Mouse (Mus musculus) heart, postnatal 4 days (tissue): ENCODE data around the gene Igtp. TPM values are rescaled to one million over a fixed set of nuclear protein-coding genes. Genes with fewer than 3 reads are reported as not detected.
"Not testable (repeated sequence)": the region's sequence is repeated elsewhere in the genome, so short reads cannot be mapped to it uniquely, and the experiment has no call there.

Experiments
- DNase-seq: peaks from one replicate; pipeline ENCODE4 v3.0.0; 2021
- total RNA-seq, 2 experiments: library from RNA; stranded (reverse); gene quantifications; 2 replicates each; pipeline ENCODE4 v1.2.3; 2021

The Igtp gene
- total RNA-seq, 2 experiments from 2014 or later: 4.8 to 4.9 TPM

DNA sequence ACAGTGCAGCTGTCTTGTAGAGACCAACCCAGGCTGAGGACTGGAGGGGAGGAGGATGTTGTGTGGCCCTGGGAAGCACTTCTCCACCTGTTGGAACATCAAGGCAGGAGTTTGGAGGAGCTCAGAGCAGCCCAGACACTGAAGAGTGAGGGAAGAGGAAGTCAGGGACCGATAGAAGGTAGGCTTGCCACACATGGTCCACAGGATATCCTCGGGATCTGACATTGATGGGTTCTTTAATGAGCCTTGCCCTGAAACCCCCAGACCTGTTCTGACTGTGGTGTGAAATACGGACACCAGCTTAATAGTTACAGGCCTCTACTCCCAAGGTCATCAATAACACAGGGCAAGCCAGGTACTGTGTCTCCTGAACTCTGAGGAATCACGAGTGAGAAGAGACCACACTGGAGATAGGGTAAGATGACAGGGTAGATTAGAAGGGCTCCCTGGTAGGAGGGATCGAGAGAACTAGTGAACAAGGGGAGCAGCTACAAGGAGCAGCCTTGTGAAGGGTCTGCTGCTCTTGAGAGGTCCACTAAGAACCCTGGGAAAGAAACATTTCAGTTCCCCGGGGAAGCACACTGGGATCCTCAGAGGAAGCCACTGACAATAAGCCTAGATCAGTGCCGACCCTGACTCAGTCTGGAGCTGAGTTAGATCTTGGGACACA, 14.5 kb downstream of the Igtp start:
- no peak for DNase-seq

DNA sequence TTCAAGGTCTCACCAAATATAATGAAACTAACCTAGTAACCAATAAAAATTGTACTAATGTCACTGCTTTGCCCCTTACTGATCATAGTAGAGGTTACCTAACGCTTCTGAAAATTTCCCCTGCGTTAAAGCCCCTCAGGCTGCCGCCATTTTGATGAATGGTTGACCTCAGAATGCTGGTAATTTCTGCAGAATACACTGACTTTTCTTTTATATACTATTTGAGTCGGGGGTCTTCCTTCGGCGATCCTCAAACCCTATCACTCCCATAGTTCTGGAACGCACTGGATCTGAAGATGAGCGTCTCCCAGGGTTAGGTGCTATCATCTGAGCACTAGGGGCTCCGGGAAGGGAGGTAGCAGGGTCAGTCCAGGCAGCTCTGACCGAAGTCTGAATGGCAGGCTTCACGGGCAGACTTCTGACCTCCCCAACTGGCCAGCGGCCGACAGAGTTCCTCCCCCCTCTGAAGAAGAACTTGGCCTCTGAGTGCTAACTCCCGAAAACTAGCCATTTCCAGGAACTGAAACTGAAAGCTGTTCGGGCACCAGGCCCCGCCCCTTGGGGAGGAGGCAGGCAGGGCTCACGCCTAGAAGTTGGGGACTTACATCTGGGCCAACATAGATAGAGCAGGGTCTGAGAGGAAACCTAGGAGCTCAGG, 15.2 kb downstream of the Igtp start:
- DNase-seq: peak; percentile 85

DNA sequence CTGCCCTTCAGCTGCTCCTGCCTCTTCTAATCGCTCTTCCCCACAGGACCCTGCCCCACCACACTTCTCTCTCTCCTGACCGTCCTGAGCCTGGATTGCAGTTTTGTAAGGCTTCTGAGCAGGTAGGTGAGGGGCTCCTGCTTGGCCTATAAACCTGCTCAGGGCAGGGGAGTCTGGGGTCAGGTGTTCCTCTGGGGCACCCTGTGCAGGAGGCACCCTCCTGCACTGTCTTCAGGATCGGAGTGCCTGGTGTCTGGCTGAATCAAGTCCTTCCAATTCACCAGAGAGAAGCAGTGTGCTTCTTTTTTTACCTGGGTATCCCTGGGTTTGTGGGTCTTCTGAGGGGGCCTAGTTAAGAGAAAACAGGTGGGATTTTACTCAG, 15.7 kb downstream of the Igtp start:
- not testable (repeated sequence) for DNase-seq

DNA sequence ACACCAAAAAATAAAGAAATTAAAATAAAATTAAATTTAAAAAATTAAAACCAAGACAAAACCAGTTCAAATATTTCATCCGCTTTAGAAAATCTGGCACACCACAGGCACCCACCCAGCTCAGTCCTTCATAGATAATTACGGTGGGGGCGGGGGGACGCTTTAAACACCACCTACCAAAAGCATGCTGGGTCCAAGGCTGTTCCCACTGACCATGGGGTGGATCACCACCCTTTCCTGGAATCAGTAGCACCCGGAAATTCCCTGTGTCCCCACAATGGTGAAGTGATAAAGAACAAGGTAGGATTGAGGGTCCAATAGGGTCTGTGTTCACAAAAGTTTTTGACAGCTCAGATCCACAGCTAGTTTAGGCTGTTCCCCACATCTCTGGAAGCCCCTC, 16.5 kb downstream of the Igtp start:
- no peak for DNase-seq

DNA sequence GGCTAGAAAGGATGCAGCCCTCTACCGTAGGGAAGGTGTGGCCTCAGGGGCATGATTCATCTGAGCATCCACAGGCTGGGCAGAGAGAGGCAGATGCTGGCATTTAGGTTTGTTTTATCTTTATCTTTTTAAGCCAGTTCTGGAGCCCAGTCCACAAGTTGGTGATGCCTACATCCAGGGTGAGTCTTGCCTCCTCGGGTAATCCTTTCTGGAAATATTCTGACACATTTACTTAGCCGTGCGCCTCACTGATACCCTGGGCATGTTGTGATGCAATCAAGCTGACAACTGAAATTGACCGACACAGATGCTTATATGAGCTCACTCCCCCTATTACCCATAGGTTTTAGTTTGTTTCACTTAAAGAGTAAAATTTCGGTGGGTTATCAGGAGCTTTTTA, 17.5 kb downstream of the Igtp start:
- no peak for DNase-seq

DNA sequence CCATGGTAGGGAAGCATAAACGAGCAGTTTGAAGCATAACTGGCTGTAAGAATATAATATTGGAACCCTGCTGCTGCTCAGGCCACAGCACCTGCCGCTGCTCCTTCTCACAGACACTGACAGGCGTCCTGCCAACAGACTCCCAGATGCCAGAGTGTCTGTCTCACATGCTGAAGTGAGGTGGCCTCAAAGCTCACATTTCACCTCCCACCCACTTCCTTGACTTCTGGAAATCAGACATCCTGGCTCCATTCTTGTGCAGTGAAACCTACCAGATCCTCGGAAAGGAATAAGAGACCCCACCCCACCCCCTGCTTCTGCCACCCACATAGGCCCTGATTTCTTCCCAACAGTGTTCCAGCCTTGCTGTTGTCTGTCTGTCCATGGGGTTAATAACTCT, 24.4 kb downstream of the Igtp start:
- peak; percentile 69 for DNase-seq

DNA sequence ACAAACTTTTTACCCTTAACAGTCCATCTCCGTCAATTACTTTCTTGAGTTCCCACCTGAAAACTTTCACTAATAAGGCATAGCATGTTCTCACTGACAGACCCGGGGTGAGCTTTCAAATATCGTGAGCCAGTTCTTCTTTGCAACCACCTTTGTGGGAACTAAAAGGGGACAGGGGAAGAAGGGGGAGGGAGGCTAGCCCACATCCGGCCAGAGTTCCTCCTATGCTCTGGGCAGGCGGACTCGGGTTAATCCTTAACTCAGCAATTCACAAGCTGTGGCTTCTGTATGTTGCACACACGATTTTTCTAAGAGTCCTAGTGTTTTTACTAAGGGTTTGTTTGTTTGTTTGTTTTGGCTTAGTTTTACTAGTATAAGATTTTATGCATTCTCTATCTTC, 25.0 kb downstream of the Igtp start:
- DNase-seq: no peak

DNA sequence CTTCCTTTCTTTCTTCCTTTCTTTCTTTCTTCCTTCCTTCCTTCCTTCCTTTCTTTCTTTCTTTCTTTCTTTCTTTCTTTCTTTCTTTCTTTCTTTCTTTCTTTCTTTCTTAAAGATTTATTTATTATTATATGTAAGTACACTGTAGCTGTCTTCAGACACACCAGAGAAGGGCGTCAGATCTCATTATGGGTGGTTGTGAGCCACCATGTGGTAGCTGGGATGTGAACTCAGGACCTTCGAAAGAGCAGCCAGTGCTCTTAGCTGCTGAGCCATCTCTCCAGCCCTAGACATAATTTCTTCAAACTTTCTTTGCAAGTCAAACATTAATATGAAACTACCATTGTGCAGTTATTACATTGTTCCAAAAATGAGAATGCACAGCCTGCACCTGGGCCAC, 25.5 kb downstream of the Igtp start:
- not testable (repeated sequence) for DNase-seq

DNA sequence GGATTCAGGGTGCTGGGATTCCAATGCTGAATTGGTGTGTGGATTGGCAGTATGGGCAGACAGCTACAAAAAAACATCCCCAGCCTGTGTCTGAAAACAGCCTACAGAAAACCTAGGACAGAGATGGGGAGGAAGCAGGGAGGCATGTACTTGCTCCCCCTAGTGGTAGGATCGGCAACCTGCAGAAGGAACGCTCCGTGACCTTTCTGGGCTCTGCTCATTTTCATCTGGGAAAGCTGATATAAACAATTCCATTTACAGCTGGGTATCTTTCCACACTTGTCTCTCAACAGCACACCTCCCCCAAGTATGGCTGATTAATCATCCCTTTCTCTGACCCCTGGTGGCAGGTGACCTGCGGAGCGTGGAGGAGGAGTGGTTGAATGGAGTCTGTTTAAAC, 26.3 kb downstream of the Igtp start:
- peak; percentile 87 for DNase-seq

DNA sequence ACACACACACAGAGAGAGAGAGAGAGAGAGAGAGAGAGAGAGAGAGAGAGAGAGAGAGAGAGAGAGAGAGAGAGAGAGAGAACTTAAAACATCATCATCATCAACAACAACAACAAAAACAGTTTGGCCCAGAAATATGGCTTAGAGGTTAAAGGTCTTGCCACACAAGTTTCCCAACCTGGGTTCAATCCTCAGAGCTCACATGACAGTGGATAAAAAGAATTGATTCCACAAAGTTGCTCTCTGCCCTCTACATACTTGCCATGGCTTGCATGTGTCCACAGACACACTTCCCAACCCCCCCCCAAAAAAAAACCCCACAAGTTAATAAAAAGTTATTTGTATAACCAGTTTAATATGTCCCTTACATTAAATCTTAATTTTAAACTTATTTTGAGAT, 27.1 kb downstream of the Igtp start:
- DNase-seq: no peak

DNA sequence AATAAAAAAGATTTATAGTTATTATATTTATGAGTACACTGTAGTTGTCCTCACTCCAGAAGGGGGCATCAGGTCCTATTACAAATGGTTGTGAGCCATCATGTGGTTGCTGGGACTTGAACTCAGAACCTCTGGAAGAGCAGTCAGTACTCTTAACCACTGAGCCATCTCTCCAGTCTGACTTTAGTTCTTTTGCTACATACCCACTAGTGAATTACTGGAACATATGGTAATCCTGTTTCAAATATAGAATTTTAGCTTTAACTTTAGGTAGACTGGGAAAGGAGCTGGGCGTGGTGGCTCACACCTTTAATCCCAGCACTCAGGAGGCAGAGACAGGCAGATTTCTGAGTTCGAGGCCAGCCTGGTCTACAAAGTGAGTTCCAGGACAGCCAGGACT, 28.7 kb downstream of the Igtp start:
- DNase-seq: not testable (repeated sequence)

DNA sequence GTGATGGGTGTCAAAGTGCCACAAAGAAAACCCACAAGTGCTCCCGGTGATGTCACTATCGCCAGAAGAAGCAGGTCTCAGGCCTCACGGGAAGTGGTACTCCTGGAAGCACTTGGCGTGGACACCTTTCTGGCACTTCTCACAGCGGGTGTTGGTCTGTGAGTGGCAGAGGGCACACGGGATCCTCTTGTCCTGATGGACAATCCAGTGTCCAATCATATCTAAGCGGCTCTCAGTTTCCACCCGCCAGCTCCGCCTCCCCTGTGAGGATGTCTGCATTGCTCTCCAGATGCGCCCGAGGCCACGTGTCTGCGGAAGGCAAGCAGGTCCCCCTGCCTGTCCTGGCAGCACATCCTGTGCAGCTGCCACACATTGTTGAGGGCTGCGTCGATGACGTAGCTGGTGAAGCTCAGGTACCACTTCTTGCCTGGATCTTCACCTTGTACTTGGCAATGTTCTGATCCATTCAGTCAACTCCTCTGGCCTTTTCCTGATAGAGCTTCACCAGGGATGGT, 31.1 kb downstream of the Igtp start:
- DNase-seq: no peak

DNA sequence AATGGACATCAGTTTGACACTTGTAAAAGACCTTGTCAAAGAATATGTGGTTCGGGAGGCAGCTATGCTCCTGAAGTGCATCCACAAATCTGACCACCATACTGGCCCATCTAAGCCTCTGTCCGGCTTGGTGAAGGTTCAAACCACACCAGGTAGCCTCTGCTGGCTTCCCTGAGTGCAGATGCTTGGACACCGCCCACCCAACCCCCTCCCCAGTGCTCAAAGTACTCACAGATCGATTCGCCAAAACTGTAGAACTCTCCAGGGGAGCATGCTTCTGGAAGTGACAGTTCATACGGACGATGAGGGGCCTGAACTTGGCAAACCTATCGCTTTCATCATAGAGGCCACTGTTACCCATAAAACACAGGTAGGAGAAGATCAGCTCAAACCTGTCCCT, 31.8 kb downstream of the Igtp start:
- DNase-seq: no peak

DNA sequence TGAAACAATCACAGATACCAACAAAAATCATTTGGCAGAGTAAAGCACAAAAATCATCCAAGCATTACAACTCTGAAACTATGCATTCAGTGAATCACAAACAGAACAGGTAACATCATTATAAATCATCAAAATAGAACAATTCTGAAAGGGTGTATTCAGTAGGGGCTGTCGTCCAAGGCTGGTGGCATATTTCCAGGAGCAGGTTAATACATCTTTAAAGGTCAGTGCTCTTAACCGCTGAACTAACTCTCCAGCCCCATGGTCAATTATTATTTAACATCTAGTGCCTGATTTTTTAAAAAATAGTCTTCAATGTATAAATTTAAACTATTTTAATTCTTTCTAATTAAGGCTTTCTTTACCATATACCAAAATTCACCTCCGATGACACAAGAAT, 35.2 kb downstream of the Igtp start:
- not testable (repeated sequence) for DNase-seq

DNA sequence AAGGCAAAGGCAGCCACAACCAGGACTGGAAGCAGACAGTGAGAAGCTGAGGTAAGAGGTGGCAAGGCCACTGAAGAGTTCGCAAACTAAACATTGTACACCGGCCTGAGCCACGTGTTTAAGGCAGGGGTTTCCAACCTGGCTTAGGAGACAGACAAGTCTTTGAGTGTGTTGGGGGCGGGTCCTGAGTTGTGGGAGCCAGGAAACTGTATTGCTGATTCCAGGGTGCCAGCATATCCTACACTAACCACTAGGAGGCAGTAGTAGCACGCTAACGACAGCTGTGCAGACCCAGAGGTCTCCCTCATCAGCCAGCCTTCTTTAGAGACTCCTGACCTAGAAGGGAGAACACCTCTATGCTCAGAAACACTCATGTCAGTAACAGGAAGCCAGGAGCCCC, 35.8 kb downstream of the Igtp start:
- DNase-seq: peak; percentile 52

DNA sequence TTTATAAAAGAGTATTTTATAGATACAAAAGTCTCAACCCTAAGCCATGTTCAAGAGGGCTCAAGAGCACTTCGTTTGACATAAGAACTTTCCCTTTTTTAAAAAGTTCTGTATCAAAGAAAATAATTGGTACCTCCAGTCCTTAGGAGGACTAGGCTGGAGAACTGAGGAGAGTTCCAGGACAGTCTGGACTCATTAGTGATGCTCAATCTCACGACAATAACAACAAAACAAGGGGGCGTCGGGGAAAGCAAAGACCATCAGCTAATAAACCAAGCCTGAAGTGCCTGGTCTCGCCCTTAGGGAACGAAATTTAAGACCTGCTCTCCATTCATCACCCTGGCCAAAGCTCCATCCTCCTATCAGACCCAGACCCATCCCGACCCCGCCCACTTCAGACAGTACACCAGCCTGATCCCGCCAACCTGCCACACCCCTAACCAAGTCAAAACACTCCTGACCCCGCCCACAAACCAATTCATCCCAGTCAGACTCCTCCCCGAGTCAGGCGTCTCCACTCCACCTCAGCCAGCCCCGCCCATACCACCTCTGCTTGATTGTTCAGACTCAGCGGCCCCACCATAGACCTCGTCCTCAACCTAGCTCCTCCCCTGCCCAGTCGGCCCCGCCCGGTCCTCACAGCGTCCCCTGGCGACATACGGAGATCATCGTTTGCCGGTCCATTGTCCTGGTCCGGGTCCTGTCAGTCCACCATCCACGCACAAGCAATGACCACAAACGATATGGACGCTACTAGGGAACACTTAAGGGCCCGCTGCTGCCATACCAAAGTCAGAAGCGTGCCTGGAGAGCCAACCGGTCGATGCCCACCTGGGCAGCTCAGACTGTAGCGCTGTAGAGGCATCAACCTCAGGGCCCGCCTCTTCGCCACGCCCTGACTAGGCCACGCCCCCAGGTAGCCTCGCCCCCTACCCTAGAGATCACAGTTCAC, 39.8 kb downstream of the Igtp start:
- peak; percentile 49 for DNase-seq

DNA sequence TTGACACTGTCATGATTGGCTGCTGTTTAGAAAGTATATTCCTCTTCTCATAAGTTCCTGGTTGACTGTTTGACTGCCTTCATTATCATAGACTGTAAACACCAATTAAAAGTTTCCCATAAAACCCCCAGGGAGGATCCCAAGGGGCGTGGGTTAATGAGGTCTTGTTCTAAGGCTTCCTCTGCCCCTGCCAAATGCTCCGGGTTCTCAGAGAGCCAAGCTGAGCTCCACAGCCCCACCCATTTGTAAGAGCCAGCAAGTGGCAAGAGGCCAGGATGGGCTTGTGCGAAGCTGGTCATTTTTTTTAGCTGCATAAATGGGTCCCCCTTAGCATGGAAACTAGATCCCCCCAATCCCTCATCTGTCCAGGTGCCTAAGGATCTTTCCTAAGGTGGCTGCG, 47.9 kb downstream of the Igtp start:
- DNase-seq: peak; percentile 38

DNA sequence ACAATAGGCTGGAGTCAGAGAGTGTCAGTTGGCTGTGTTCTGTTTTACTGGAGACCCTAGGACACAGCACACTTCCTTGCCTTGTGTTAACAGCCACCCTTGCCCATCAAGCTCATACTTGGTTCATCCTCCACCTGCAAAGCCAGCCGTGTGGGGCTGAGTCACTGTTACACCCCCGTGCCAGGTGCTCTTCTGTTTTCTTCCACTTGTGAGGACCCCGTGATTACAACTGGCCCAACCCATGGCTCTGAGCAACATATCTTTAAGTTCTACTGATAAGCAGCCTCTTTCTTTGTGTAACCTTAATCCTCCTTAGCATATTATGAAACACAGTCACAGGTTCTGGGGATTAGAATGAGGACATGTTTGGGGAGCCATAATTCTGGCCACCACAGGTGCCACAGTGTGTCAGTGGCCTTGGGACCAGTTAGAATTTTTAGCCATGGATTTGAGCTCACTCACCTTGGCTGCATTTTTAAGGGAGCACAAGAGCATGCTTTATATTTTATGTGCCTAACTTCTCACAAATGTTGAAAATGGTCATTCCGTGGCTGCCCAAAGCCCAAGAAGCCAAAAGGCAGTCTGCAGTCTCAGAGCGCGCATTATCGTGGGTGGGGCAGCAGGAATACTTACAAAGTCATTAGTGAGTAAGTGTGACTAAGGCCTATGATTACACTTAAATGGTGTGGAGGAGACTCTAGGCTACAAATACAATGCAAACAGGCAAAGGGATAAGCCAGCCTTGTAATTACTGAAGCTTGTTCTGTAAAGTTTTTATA, 50.0 kb downstream of the Igtp start:
- no peak for DNase-seq

DNA sequence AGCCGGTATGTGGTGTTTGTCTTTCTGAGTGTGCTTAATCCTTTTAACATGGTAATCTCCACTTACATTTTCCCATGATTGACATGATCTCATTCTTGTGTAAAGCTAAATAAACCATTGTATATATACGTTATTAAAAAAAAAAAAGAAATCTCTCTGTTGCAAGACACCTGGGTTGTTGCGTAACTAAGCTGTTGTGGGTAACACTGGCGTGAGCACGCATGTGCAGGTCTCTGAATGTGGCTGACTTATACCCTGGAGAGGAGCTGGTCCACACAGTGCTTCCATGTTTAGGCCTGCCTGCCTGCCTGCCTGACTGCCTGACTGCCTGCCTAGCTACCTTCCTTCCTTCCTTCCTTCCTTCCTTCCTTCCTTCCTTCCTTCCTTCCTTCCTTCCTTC, 51.2 kb downstream of the Igtp start:
- DNase-seq: no peak

DNA sequence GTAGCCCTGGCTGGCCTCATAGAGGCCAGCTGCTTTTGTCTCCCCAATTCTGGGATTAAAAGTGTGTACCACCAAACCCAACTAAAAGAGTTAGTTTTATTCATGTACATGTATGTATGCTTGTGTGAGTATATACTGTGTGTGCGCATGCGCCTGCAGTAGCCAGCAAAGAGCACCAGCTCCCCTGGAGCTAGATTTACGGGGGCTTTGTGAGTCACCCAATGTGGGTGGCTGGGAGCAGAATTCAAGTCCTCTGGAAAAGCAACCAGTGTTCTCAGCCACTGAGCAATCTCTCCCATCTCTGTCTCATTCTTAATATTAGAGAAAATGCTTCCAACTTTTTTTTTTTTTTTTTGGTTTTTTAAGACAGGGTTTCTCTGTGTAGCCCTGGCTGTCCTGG, 55.1 kb downstream of the Igtp start:
- no peak for DNase-seq
